Mouse (Mus musculus) midbrain, postnatal 0 days (tissue): ENCODE measurements at regions not wholly inside any gene's neighbourhood (a gene's known extent, or its start where the extent isn't known, plus 50 kb on each side); places are given as distances from the start of the nearest gene placed in this dataset.

Experiments used
- ATAC-seq: fragments of 200-750 bp; cut with Nextera tagmentation; 2 replicates; pipeline ENCODE4 v1.8.0; 2017; ENCODE audit warnings: moderate number of reproducible peaks, mild to moderate bottlenecking, moderate TSS enrichment, moderate library complexity; ENCODE audit not compliant: low FRiP score
- DNase-seq: peaks from one replicate; pipeline ENCODE4 v3.0.0-alpha.2; 2015; ENCODE audit warnings: low spot score
- H3K27ac ChIP-seq: fragments of 300-500 bp; sonication (generic); 2 replicates; pipeline ENCODE4 v1.5.1; 2014; ENCODE audit warnings: low read depth, mild to moderate bottlenecking, low read length, mixed read lengths
- H3K27me3 ChIP-seq: fragments of 300-500 bp; sonication (generic); 2 replicates; pipeline ENCODE4 v1.6.1; 2014; ENCODE audit warnings: low read length, control low read depth, mixed read lengths; ENCODE audit not compliant: insufficient read depth
- H3K36me3 ChIP-seq: fragments of 300-500 bp; sonication (generic); 2 replicates; pipeline ENCODE4 v1.6.1; 2014; ENCODE audit warnings: low read length, control low read depth, mixed read lengths; ENCODE audit not compliant: insufficient read depth
- H3K4me1 ChIP-seq: fragments of 300-500 bp; sonication (generic); 2 replicates; pipeline ENCODE4 v1.6.1; 2014; ENCODE audit warnings: mild to moderate bottlenecking, control low read depth, antibody characterized with exemption, low read length, mixed read lengths; ENCODE audit not compliant: insufficient read depth
- H3K4me2 ChIP-seq: fragments of 300-500 bp; sonication (generic); 2 replicates; pipeline ENCODE4 v1.6.1; 2014; ENCODE audit warnings: low read depth, mild to moderate bottlenecking, low read length, mixed read lengths; ENCODE audit not compliant: poor library complexity, severe bottlenecking
- H3K4me3 ChIP-seq: fragments of 300-500 bp; sonication (generic); 2 replicates; pipeline ENCODE4 v1.5.1; 2014; ENCODE audit warnings: low read depth, mild to moderate bottlenecking, low read length, moderate library complexity
- H3K9ac ChIP-seq: fragments of 300-500 bp; sonication (generic); replicated peaks from 2 replicates; pipeline ENCODE4 v1.6.1; 2014; ENCODE audit warnings: mild to moderate bottlenecking, low read length, moderate library complexity, mixed read lengths; ENCODE audit not compliant: poor library complexity, severe bottlenecking
- H3K9me3 ChIP-seq: fragments of 300-500 bp; sonication (generic); 2 replicates; pipeline ENCODE4 v1.6.1; 2016; ENCODE audit warnings: low read length, control low read depth
- CTCF ChIP-seq: IDR thresholded peaks from 2 replicates; pipeline ENCODE4 v1.5.1; 2016; ENCODE audit warnings: antibody characterized with exemption, mild to moderate bottlenecking
- WGBS: fragments of 180-500 bp; shearing (Covaris S2); extraction: QIAGEN DNeasy Blood & Tissue Kit; methylation state at CpG from one replicate; pipeline ENCODE4 v1.1.7; 2014; 5-methylcytosine and 5-hydroxymethylcytosine counted together

DNA sequence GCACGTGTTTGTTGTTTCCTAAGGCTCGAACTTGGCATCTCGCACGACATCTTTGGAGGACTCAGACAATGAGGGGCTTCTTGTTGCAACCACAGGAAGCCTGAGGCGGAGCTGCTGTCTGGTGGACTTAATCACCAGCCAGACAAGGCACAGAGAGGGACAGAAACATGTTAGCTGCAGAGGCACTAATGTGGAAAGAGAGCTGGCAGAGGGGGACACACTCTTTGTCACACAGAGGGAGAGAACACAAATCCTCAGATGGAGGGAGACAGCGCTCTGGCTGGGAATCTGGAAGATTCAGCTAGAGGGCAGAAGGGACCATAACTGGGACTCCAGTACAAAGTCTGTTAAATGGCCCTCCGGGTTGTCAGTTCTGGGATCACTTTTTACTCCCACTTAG, 114.9 kb downstream of the Ppp4r2 start:
- ATAC-seq: no peak
- TF ChIP-seq CTCF: peak; percentile 23
- H3K27ac ChIP-seq: no peak overlapping the region
- peak; percentile 38 for DNase-seq
- H3K4me2 ChIP-seq: no peak overlapping the region
- H3K27me3 ChIP-seq: no peaks in the 10 kb centered on the region
- H3K9ac ChIP-seq: no peak overlapping the region
- H3K36me3 ChIP-seq: no peaks in the 10 kb centered on the region
- 55% methylated on average over 7 of the region's 7 CpGs for WGBS
- H3K4me1 ChIP-seq: no peaks in the 10 kb centered on the region
- no peak overlapping the region for H3K4me3 ChIP-seq
- H3K9me3 ChIP-seq: no peaks in the 10 kb centered on the region

DNA sequence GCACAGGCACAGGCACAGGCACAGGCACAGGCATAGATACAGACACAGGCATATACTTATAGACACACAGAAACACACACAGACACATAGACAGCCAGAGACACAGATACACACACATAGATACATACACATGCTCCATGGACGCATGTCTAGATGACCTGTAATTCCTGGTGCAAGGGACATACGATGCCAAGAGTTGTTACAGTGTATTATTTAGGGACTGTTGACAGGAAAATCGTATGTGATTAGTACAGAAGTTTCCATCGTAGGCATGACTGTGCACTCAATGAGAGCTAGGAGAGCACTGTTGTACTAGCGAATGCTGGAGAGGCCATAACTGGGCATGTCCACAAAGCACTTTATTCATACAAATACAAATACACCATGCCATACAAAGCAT, 118.2 kb downstream of the Ppp4r2 start:
- Histone ChIP-seq H3K4me1 (no peaks in the 10 kb centered on the region), H3K4me3 (no peak overlapping the region), H3K27me3 (no peaks in the 10 kb centered on the region), H3K27ac (no peak overlapping the region), H3K9ac (no peak overlapping the region), H3K4me2 (no peak overlapping the region), H3K36me3 (no peaks in the 10 kb centered on the region), H3K9me3 (no peaks in the 10 kb centered on the region)
- ATAC-seq: no peak
- no peak for TF ChIP-seq CTCF
- no peak for DNase-seq
- 91% methylated on average over 5 of the region's 5 CpGs for WGBS

DNA sequence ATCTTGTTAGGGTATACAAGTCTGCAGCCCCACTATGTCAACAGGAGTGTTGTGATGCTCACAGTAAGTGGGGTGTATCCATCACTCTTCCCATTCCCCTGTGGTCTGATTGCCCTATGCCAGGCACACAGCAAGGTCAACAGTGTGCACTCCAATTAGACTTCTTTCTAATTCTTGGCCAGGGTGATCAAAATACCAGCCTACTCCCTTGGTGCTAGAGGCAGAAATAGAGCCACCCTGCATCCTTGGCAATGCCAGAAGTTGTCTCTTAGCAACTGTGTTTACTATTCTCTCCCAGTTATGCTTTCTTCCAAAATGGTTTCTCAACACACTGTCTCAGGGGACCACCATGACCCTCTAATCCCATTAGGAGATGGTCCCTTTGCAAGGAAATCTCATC, 119.0 kb downstream of the Ppp4r2 start:
- H3K4me1 ChIP-seq: no peaks in the 10 kb centered on the region
- no peak overlapping the region for H3K4me2 ChIP-seq
- TF ChIP-seq CTCF: no peak
- H3K4me3 ChIP-seq: no peak overlapping the region
- H3K36me3 ChIP-seq: no peaks in the 10 kb centered on the region
- H3K27me3 ChIP-seq: no peaks in the 10 kb centered on the region
- H3K9me3 ChIP-seq: no peaks in the 10 kb centered on the region
- H3K9ac ChIP-seq: no peak overlapping the region
- H3K27ac ChIP-seq: no peak overlapping the region
- DNase-seq (peak; percentile 73), ATAC-seq (no peak)

DNA sequence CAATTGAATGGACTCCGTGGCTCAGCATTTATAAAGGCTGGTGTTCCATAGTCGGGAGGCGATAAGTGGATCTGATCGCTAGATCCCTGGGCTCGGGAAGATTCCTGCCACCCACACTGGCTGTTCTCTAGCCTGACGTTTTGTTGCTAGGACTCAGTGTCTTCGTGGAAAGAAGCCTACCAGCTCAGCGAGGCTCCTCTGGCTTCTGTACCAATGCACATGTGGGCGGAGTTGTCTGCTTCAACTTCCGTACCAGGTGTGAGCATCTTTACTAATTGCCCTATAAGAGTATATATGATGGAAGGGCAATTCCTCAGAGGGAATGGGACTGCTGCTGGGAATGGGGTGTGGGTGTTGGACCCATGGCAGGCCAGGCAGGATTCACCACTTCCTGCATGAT, 121.1 kb downstream of the Ppp4r2 start:
- Histone ChIP-seq H3K4me3 (no peak overlapping the region), H3K9ac (no peak overlapping the region), H3K4me2 (no peak overlapping the region), H3K27ac (no peak overlapping the region), H3K36me3 (no peaks in the 10 kb centered on the region), H3K9me3 (no peaks in the 10 kb centered on the region), H3K27me3 (no peaks in the 10 kb centered on the region), H3K4me1 (no peaks in the 10 kb centered on the region)
- TF ChIP-seq CTCF: no peak
- DNase-seq (no peak), ATAC-seq (no peak)
- WGBS: 81% methylated on average over 10 of the region's 10 CpGs

DNA sequence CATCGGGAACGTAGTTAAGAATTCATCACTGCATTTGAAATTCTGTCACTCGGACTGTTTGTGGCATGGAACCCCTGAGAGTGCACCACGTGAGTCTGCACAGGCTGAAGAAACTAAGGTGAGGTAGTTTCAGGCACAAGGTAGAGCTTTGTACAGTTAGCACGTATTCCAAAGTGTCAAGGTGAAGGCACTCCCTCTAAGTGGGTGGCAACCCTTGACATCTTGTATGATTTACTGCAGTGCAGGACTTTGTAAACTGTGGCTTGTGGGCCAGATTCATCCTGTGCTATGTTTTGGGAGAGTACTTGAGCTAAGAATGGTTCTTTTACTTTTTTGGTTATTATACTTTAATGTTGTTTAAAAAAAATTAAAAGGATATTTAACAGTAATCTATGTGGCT, 133.1 kb downstream of the Ppp4r2 start:
- no peak overlapping the region for H3K4me3 ChIP-seq
- 84% methylated on average over 5 of the region's 5 CpGs for WGBS
- TF ChIP-seq CTCF: no peak
- ATAC-seq: no peak
- no peak overlapping the region for H3K9ac ChIP-seq
- H3K27me3 ChIP-seq: no peaks in the 10 kb centered on the region
- H3K9me3 ChIP-seq: no peaks in the 10 kb centered on the region
- no peak for DNase-seq
- H3K27ac ChIP-seq: no peak overlapping the region
- H3K4me1 ChIP-seq: no peaks in the 10 kb centered on the region
- no peak overlapping the region for H3K4me2 ChIP-seq
- H3K36me3 ChIP-seq: no peaks in the 10 kb centered on the region

DNA sequence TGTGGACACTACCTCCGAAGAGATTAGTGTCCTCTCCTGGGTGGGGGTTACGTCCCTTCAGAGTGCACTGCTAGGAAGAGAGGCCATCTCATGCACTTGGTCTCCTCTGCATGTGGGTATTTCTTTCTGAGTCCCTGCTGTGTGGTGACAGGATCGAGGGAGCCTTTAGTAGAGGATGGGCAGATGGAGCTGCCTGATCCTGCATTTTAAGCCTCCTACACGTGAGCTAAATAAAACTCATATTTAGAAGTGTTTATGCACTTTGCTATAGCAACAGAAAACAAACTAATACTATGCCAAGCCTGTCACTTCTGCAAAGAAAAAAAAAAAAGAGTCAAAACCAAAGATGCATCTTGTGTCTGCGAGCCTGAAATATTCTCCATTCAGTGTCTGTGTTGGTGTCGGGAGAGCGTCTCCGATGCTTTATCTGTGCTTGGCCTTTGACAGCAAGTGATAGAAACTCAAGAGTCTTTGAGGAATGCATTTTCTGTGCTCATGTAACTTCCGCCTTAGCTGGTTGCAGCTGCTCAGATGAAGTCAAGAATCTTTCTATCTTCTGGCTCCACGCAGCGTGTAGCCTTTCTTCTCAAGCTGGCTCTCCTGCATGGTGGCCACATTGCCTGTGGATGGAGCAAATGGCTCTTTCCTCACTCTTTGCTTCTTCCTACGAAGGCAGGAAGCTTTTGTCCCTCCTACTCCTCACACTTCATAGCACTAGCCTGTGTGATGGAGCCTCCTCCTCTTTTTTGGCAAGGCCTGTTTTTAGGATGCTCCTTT, 134.8 kb downstream of the Ppp4r2 start:
- Histone ChIP-seq H3K9ac (no peak overlapping the region), H3K27ac (no peak overlapping the region), H3K4me1 (no peaks in the 10 kb centered on the region), H3K36me3 (no peaks in the 10 kb centered on the region), H3K4me2 (no peak overlapping the region), H3K4me3 (no peak overlapping the region), H3K9me3 (no peaks in the 10 kb centered on the region), H3K27me3 (no peaks in the 10 kb centered on the region)
- TF ChIP-seq CTCF: no peak
- ATAC-seq (no peak), DNase-seq (no peak)
- 72% methylated on average over 12 of the region's 12 CpGs for WGBS
